Mouse (Mus musculus) fat pad, adult 2 months (tissue): ENCODE results near the gene Sp9.

Experiments
- DNase-seq: peaks from one replicate; pipeline ENCODE4 v3.0.0-alpha.2; 2011; ENCODE audit warnings: low read depth, low spot score; ENCODE audit errors: extremely low read depth

Gene Sp9

DNA sequence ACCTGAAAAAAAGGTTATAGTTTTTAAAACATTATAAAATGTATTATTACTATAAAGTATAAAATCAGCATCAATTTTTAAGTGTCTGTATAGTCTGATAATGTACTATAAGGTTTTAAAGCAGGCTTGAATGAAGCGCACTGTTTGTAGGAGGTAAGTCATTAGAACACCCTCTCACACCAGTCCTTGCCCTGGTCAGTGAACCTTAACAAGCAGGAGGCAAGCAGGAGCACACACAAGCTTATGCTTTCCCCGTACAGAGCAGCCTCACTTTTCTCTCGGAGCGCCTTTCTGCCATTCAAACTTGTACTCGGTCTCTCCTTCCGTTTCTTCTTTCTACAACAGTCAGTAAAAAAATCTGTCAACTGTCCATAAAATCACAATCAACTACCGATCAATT, 34.3 kb downstream of the Sp9 start:
- no peak for DNase-seq

DNA sequence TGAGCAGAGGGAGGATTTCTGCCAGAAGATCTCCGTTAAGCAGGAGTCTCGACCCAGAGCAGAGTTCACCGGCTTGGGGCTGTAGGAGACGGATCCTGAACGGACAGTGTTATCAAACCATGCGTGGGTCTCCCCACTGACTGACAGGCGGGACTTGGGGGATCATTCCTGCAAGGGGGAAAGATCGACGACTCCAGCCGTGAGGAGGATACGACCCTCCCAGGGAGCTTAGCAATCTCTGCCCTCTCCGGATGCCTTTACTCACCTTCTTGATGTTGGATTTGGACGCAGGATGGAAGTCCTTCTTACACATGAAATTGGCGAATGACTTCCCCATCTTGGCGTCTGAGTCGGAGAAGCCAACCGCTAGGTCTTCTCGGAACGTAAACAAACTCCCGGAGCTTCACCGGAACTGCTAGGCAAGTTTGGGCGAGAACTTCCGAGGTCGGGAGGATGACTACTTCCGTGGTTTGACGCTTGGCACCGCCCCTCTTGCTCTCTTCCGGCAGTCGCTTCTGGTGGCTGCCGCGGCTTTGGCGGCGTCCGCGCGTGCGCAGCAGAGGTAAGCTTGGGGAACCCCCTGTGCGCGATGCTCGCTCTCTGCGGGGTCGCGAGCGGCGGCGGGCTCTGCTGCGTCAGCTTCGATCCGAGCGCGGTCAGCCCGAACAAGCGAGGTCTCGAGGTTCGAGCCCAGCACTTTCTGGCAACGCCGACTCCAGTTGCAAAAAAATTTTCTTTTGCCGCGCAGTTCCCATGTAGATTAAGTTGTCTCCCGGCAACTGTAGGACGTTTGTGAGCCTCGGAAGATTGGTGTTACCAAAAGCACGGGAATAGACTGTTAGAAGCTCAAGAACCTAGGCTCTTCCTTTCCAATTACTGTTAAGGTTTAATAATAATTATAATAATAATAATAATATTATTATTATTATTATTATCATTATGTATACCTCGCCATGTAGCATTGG, 40.7 kb downstream of the Sp9 start, which contains the start of the genes Scrn3 and Cir1:
Scrn3 (plus strand) TSS at position 450 of the 965 bp plus-strand sequence.
Cir1 (minus strand) TSS at position 550 of the 965 bp plus-strand sequence.
- peak; percentile 63 for DNase-seq

DNA sequence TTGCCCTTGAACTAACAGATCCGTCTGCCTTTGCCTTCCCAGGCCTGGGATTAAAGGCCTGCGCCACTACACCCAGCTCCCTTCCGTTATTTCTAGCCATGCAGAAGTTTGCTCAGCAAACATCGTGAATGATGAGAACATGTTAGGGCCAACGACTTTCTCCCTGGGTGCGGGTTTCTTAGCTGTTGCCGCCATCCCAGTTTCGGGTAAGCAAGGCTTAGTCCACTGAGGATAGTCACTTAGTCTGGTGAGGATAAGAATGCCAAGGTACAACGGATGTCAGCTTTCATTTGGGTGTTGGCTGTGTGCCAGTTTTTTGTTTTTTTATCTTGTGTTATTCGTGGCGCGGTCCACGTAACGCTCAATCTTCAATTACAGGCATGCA, 41.4 kb downstream of the Sp9 start:
- no peak for DNase-seq

DNA sequence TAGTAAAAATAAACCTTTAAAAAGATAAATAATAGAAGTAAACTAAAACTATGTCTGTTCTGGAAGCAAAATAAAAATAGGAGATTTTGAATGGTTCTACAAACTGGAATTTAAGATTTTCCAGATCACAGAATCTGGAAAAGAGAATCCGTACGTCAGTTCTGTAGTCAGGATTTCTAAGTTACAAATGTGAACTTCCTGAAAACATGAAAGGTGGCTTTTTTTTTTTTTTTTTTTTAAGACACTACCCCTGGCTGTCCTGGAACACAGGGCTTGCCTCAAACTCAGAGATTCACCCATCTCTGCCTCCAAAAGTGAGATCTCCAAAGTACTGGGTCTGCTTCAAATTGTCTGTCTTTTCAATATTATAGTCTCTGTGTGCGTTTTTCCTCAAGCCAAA, 42.6 kb downstream of the Sp9 start:
- DNase-seq: no peak

DNA sequence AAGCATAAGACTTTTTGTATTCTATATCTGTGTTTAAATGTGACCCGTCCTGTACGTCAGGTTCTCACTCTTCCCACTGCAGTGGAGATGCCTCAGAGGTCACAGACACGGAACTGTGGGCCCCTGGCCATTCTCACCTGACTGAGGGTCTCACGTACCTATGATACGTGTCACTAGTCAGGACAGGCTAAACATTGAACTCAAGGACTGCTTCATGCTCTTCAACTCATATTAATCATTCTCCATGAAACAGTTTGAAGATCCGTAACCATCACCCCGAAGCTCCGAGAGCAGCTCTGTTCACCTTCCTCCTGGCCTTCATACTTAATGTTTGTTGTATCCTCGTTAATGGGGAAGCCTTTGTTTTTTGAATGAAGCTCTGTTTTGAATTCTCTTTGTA, 45.7 kb downstream of the Sp9 start:
- DNase-seq: no peak

DNA sequence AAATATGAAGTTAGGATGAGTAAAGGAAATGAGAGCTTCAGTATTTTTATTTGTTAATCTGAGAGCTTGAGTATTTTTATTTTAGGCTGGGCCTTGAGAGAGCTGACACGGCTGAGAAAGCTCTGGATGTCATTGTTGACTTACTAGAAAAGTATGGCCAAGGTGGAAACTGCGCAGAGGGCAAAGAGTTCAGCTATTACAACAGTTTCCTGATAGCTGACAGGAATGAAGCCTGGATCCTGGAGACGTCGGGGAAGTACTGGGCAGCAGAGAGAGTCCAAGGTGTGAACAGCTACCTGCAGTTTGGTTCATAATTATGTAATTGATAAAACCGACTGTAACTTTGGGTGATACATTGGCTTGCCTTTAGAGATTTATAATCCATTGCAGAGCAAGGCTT, 47.5 kb downstream of the Sp9 start:
- no peak for DNase-seq

DNA sequence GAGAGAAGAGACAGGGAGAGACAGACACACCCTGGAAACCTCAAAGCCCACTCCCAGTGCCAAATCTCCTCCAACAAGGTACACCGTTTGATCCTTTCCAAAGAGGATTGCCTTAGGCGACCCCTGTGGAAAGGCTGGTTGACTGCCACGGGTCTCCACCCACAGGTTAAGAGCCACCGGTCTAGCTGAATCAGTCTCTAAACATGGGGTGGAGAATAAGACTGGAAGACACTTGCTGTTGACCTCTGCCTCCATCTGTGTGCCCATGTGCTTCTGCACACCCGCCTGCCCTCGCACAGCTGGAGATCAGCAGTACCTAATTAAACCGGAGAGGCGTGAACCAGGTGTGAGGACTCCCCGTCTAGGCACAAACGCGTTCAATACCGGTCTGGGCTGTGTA, 51.3 kb downstream of the Sp9 start:
- no peak for DNase-seq

DNA sequence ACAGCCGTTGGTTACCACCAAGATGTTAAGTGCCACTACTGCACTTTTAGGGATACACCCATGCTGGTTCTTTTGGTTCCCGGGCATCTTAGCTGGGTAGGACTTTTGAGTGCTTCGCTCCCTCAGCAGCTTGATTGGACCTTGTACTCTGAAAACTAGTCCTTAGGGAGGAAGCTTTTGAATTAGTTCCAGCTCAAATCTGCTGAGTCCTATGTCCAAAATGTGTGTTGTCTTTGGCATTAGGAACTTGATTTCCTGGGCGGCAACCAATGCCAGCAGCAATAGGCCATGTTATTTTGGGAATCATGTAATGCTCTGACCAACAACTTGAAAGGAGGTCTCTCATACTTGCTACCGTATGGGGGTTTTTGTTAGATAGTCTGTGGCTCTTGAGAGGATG, 54.1 kb downstream of the Sp9 start:
- DNase-seq: no peak
